26 mouse cellular contexts compared by ENCODE assay signal in the genomic region with DNA sequence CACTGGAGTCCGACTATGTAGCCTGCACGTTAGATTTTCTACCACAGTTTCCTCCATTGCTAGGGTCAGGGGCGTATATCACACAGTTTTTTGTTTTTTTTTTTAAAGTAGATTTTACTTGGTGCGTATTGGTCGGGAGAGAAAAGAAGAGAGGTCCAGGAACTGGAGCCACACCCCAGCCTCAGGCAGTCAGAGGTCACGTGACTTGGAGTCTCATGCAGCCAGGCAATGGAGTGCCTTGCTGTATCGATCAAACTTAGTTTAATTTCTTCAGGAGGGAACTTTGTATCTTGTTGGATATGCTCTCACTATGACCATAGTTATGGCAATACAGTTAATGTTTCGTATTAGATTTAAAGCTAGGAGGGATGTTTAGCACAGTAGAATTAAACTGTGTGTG. TPM values are rescaled to one million over a fixed set of nuclear protein-coding genes. Genes with fewer than 3 reads are reported as not detected.
"Had no signal": no experiment of that assay in that cellular context is flagged by ENCODE, and none has a peak within 500 bp of the region (broad histone marks: within the 10 kb centered on the region; RNA-seq: fewer than 3 reads in every experiment).

No protein-coding gene starts in this region.

- H3K4me3 ChIP-seq: layer of hippocampus, adult 2 months; limb, embryonic 10.5 days; limb, embryonic 13.5 days; liver, embryonic 12.5 days; liver, embryonic 15.5 days; lung, embryonic 15.5 days; megakaryocyte, embryonic 14.5 days; midbrain, embryonic 10.5 days; midbrain, embryonic 13.5 days; neural tube, embryonic 12.5 days; neural tube, embryonic 15.5 days had no signal

- DNase-seq: kidney, adult 2 months; kidney, postnatal 25 days; layer of hippocampus, adult 9-11 months; liver; lung, adult 18-20 months; lung, postnatal 10 days; lung, postnatal 36 days; right cerebral cortex, adult 18-20 months; right cerebral cortex, postnatal 14 days; right cerebral cortex, postnatal 4 days had no signal

- H3K27ac ChIP-seq: kidney, postnatal 0 days; layer of hippocampus, adult 2 months; limb, embryonic 10.5 days; limb, embryonic 13.5 days; liver, embryonic 12.5 days; liver, embryonic 15.5 days; lung, embryonic 15.5 days; midbrain, embryonic 10.5 days; midbrain, embryonic 13.5 days; neural tube, embryonic 12.5 days; neural tube, embryonic 15.5 days; stomach, postnatal 0 days had no signal

RNA-seq across cellular contexts. Expression of gene Dkk1, which starts 2.8 kb away (rescaled TPM):
- total RNA-seq: layer of hippocampus, adult 2 months; layer of hippocampus, postnatal 25 days; left cerebral cortex, adult 8-10 months; left cerebral cortex, postnatal 25 days had no signal
